Mouse (Mus musculus): ENCODE measurements around the gene Pear1. TPM values are rescaled to one million over a fixed set of nuclear protein-coding genes. Genes with fewer than 3 reads are reported as not detected.

Pear1 gene
- total RNA-seq, 2 experiments from 2014 or later: 7.6 TPM

DNA sequence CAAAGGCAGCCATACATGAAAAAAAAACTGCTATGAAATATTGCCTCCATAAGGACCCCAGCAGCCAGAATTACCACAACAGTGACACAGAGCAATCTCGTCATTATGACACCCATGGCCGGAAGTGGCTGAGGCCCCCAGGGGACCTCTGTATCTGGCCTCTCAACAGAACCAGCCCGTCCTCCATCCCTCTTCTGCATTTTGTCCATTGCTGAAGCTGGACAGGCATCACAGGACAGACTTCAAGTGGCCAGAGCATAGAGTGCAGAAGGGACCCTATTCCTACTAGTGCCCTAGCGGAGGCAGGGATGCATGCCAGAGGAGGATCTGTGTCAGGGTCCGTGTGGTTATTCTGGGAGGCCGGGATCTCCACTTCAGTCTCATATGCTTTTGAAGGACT is 7.9 kb downstream of the Pear1 start:
- no peak for DNase-seq (ENCODE audit: extremely low spot score in 1 of 2, low spot score in 2 of 2)
- intact Hi-C loops (cut with DNase I): no loop called here

DNA sequence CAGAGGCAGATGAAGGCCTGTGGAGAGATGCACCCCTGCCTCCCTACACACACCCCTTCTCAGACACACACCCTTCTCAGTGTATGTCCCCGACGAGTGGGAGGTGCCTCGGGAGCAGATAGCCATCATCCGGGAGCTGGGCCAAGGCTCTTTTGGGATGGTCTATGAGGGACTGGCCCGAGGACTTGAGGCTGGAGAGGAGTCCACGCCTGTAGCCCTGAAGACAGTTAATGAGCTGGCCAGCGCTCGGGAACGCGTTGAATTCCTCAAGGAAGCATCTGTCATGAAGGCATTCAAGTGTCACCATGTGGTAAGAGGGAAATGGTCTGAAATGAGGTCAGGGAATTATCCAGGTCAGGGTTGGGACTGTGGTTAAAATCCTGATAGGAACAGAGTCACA is 11.2 kb downstream of the Pear1 start:
- intact Hi-C loops (cut with DNase I): no loop called here
- no peak for DNase-seq (ENCODE audit: extremely low spot score in 1 of 2, low spot score in 2 of 2)

DNA sequence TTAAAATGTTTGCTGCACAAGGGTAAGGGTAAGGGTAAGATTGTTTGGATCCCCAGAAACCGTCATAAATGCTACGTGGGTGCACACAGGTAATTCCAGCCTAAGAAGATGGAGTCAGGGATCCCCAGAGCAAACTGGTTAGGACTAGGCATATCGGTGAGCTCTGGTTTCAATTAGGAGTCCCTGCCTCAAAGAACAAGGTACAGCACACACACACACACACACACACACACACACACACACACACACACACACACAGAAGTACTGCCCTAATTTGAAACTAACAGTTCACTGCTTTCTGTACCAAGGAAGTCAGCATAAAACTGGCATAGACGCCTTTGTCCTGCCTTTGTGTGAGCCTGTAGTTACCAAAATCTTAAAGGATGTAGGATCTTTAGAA is 11.7 kb downstream of the Pear1 start:
- intact Hi-C loops (cut with DNase I): no loop called here
- DNase-seq (ENCODE audit: extremely low spot score in 1 of 2, low spot score in 2 of 2): no peak

DNA sequence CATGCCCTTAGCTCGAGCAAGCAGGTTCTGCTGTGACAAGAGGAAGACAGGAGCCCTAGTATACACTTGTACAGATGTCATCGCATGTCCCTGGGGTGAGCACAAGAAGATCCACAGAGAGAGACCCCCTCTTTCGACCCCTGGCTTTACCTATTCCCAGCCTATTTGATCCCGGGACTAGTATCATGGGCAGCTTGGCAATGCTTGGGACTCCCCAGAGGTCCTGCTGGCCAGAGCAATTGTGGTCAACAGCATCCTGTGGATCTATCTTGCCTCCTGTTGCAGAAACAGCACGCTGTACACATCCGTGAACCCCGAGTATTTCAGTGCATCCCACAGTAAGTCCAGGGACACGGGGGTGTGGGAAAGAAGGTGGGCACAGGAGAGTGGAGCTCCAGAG is 12.8 kb downstream of the Pear1 start:
- DNase-seq (ENCODE audit: extremely low spot score in 1 of 2, low spot score in 2 of 2): no peak
- intact Hi-C loops (cut with DNase I): no loop called here

DNA sequence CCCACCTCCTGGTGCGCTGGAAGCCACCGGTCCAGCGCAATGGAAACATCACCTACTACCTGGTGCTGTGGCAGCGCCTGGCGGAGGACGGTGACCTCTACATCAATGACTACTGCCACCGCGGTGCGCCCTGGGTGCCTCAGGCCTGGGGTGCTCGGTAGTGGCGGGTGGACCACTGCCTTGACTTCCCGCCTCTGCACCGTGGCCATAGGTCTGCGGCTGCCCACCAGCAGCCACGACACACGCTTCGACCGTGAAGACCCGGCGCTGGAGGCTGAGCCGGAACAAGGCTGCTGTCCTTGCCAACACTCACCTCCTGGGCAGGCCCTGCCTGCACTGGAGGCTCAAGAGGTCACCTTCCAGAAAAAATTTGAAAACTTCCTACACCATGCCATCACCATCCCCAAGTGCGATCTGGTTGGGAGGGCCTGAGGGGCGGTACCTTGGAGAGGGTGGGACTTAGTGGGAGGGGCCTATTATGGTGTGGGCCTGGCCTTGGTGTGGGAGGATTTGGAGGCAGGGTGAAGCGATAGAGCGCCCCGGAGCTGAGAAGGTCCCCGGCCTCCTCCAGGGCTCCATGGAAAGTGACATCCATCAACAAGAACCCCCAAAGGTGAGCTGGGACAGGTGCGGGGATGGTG is 14.7 kb downstream of the Pear1 start:
- no peak for DNase-seq (ENCODE audit: extremely low spot score in 1 of 2, low spot score in 2 of 2)
- intact Hi-C loops (cut with DNase I): no loop called here

DNA sequence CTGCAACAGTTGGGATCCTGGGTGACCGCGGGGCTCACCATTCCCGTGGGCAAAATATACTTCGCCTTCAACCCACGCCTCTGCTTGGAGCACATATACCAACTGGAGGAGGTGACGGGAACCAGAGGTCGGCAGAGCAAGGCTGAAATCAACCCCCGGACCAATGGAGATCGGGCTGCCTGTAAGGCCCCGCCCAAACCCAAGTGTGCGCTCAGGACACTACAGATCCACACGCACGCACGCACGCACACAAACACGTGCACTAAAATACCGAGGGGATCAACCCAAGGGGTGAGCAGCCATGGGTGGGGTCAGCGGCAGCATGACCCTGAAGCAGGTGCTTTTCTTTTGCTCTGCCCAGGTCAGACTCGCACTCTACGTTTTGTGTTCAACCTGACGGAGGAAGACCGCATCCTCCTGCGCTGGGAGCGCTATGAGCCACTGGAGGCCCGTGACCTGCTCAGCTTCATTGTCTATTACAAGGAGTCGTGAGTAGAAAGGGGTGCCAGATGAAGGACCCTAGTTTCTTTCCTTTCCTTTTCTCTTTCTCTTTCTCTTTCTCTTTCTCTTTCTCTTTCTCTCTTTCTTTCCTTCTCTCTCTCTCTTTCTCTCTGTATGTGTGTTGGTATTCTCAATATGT is 19.9 kb downstream of the Pear1 start:
- intact Hi-C loops (cut with DNase I): no loop called here

DNA sequence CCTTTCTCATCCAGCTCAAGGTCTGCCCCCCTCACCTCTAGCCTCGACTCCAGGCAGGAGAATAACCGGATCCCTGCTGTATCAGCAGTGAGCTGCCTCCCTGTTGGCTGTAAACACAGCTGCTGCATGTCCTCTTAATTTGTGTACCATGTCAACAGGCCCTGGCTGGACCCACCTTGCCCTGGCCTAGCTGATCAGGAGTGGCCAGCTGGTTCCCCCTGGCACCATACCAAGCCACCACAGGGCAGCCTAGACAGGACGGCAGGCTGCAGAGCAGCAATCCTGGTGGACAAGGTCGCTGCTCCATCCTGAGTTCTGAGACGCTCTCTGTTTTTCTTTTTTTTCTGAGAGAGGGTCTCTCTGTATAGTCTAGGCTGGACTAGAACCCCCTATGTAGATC is 22.4 kb downstream of the Pear1 start:
- intact Hi-C loops (cut with DNase I): no loop called here
- DNase-seq (ENCODE audit: extremely low spot score in 1 of 2, low spot score in 2 of 2): no peak

More for the DNA sequence above, 19.9 kb downstream of the Pear1 start:
- DNase-seq (ENCODE audit: extremely low spot score in 1 of 2, low spot score in 2 of 2): no peak

DNA sequence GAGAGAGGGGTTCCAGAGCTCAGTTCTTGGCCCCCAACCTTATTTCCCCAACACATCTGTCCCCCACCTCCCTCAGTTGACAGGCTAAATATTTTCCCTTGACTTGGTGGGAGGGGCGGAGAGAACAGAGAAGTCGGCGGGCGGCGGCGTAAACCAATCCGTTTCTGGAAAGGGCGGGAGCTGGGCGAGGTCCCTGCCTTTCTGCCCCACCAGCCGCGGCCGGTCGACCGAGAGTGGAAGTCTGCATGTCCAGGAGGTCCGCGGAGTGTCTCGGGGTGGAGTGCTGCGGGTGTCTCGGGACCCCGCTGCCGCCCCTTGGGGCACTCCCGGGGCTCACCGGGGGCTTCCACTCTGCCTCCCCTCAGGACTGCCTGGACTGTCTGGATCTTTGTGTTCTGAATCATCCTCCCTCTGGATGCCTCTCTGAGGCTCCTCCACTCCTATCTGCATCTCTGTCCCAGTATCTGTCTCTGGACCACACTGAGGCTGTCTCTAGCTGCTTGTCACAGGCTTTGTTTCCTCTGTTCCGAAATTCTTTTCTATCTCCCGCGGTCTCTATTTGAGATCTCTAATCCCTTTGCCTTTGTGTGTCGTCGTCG is 27.3 kb downstream of the Pear1 start, which contains the start of gene Insrr:
Insrr (plus strand) TSS at position 216 of the 599 bp plus-strand sequence.
- intact Hi-C loops (cut with DNase I): no loop called here
- DNase-seq (ENCODE audit: extremely low spot score in 1 of 2, low spot score in 2 of 2): peak in 1 of 2 experiments; percentile 60

DNA sequence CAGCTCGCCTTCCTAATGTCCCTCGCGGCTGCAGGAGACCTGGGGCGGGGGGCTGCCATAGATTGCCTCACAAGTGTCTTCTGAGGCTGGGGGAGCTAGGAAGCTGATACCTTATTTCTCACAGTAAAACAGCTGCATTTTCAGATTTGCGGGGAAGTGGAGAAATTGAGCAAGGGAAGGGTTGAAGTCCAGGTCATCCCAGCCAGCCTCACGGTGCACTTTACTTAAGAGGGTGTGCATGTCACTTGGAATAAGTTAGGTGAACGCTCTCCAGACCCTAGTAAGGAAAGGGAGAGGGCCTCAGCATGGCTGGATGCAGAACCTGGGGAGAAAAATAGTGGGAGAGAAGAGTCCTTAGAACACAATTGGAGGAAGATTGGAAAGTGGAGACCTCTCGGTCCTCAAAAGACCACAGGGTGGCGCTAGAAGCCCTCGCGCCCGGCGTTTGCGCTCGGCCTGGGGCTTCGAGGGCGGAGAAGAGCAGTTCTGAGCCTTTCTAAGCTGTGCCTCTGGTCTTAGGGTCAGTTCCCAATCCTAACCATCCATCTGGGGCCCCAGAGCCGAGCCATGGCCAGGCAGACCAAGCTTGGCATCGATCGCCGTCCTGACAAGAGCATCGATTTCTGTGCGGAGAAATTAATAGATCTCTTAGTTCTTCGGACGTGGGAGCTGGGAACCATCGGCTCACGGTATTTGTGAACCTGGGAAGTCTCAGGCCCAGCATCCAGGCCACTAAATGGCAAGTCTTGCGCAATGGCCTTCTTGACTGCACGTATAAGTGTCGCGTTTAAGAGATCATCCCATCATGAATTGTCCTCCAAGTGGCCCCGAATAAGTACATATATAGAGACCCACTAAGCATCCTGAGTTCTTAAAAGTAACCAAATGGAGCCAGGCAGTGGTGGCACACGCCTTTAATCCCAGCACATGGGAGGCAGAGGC is 28.5 kb downstream of the Pear1 start:
- peak; percentile 11 to 71 for DNase-seq (ENCODE audit: extremely low spot score in 1 of 2, low spot score in 2 of 2)
- intact Hi-C loops (cut with DNase I): no loop called here

DNA sequence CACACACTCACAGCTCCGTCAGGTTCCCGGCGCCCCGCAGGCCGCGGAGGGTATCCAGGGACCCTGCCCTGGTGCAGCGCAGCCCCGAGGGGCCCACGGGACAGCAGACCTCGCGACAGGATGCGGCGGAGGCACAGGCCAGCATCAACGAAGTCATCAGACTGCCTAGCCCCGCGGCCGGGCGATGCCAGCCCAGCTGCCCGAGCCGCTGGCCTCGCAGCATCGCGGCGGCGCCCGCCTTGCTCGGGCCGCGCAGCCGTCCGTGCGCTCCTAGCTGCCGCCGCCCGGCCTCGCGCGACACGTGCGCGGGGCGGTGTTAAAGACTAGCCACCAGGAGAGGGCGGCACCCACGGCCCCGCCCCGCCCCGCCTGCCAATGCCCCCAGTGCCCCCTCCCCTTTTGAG is 29.2 kb downstream of the Pear1 start, which contains the start of gene Ntrk1:
Ntrk1 (minus strand) TSS at position 241 of the 404 bp plus-strand sequence.
- intact Hi-C loops (cut with DNase I): loop anchor here (5.0 kb wide), 1 partner anchor 62 kb away; no protein-coding TSS in a partner anchor
- no peak for DNase-seq (ENCODE audit: extremely low spot score in 1 of 2, low spot score in 2 of 2)

DNA sequence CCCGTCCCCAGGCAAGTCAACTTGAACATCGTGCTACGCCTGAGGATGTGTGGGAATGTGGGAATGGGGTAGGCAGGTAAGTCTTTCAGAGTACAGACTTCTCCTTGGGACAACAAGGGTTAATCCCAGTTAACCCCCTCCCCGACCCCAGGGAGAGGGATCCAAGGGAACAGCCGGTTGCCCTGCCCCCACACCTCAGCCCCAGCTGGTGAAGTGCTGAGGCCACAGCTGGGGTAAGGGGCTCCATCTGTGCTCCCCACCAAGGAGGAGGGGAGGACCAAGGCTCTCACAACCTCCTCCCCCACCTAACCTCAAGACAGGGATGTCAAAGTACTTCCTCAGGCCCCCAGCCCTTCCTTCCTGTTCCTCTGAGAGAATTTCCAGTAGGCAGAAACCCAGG is 34.3 kb downstream of the Pear1 start:
- intact Hi-C loops (cut with DNase I): loop anchor here (5.0 kb wide), 1 partner anchor 68 kb away; no protein-coding TSS in a partner anchor
- no peak for DNase-seq (ENCODE audit: extremely low spot score in 1 of 2, low spot score in 2 of 2)

DNA sequence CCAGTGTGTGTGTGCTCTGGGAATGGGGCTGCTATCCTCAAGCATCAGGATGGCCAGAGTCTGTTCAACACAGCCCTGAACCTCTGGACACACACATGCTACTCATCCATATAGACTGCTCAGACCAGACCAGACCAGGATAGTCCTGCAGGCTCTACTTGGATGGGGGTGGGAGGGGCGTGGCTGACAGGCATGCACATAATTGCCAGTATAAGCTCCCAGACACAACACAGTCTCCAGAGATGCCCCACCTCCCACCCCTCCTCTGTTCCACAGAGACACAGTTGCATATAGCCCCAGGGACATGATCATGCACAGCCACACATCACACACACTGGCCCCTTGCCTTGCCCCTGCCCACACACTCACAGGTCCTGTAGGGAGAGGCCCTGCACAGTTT is 34.9 kb downstream of the Pear1 start:
- DNase-seq (ENCODE audit: extremely low spot score in 1 of 2, low spot score in 2 of 2): no peak
- intact Hi-C loops (cut with DNase I): no loop called here

DNA sequence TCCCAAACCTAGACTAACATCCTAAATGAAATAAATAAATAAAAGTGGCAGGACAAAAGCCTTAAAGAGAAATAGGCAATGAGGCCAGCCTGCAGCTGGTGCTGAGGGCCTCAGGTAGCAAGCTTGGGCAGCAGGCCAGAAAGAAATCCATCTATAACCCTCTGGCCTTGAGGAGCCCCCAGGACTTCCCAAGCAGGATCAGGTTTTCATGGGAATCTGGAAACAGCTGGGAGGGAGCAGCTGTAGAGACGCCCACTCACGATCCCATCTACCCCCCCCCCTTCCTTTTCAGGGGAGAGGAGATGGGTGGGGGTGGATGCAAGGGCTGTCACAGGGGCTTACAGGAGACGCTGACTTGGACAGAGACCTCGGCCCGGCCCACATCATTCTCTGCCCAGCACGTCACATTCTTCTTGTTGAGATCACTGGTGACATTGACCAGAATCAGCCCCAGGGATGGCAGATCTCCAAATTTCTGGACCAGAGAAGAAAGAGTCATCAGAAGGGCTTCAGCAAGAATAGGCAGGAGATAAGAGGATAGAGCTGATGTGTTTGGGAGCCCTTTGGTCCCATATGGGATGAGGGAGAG is 38.4 kb downstream of the Pear1 start:
- intact Hi-C loops (cut with DNase I): no loop called here
- DNase-seq (ENCODE audit: extremely low spot score in 1 of 2, low spot score in 2 of 2): no peak

DNA sequence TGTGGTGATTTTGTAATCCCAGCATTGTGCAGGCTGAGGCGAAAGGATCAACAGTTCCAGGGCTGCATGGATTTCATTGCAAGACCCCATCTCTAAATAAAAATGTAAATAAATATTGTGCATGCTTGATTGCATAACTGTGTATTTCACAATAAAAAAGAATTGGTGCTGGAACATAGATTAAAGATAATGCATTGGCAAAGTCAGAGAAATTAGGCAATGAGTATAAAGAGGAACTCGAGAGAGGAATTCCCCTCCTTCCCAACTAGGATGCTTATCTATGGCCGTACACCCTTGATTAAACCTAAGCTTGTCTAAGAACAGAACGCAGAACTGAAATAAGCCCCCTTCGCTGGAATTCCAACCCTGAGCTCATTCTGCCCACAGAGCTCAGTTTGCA is 39.0 kb downstream of the Pear1 start:
- DNase-seq (ENCODE audit: extremely low spot score in 1 of 2, low spot score in 2 of 2): no peak
- intact Hi-C loops (cut with DNase I): no loop called here

DNA sequence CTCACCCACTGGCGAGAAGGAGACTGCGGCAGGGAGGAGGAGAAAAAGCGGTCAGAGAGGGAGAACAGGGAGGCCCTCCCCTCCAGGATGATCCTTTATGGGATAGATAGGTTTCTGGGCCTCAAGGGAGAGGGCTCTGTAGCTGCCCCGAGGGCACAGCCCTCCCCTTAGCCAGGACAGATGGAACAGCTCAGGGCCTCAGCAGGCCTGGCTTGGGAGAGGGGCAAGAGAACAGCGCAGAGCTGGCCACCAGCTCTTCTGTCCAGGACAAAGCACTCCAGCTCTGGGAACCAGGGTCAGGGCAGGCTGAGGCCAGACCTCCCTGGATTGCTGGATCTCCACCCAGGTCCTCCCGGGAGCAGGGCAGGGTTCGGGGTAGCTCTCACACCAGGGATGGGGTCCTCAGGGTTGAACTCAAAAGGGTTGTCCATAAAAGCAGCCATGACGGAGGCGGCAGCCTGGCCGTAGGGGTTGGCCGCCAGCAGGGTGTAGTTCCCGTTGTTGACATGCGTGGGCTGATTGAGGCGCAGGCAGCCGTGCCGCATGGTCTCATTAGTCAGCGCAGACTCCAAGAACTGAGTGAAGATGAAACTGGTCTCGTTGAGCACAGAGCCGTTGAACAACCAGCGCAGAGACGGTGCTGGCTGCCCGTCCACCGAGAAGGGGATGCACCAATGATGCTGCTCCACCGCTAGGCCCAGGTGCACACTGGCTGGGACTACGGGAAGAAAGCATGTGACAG is 40.7 kb downstream of the Pear1 start:
- intact Hi-C loops (cut with DNase I): no loop called here
- no peak for DNase-seq (ENCODE audit: extremely low spot score in 1 of 2, low spot score in 2 of 2)

DNA sequence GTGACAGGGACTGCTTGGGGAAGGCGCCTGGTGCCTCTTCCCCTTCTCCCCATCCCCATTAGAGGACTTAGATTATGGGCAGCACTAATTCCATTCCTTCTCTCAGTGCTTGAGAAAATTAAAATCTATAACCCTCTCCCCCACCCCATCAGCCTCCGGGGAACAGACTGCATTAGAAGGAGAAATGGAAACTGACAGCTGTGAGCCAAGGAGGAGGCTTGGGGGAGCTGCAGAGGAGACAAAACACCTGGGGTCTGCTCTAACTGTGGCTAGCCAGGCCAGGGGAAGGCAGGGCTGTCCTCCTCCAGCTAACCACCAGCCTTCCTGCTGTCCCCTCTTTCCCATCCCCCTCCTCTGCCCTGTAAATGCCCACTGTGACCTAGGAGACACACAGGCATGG is 45.0 kb downstream of the Pear1 start:
- no peak for DNase-seq (ENCODE audit: extremely low spot score in 1 of 2, low spot score in 2 of 2)
- intact Hi-C loops (cut with DNase I): no loop called here

DNA sequence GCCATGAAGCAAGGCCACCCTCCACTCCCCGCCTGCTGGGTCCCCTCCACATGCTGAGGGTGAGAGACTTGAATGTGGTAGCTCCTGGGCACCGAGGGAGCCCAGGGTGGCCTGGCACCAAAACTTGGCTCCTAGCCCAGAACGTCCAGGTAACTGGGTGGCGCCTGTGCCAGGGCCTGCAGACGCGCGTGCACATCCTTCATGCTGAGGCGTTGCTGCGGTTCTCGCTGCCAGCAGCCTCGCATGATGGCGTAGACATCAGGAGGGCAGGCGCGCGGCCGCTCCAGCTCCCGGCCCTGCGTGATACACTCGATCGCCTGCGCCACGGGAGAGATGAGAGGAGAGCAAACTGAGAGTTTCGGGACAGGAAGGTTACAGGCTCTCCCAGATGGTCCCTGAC is 45.8 kb downstream of the Pear1 start:
- no peak for DNase-seq (ENCODE audit: extremely low spot score in 1 of 2, low spot score in 2 of 2)
- intact Hi-C loops (cut with DNase I): no loop called here

DNA sequence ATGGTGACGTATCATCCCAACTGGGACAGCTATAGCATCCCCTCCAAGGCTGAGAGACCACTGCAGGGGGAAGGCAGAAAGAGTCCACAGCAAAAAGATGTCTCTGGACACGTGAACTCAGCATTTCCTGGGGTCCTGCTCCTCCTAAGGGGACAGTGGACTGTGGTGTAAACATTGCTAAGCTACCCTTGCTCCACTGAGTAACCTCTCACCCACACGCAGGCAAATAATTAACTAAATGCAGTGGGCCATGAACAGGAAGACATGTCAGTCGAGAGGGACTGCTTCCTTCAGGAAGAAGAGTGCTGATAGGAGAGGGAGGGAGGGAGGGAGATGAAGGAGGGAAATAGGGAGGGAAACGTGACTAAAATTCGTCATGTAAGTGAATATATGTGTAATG is 53.0 kb downstream of the Pear1 start:
- no peak for DNase-seq (ENCODE audit: extremely low spot score in 1 of 2, low spot score in 2 of 2)
- intact Hi-C loops (cut with DNase I): no loop called here
